Mouse (Mus musculus) CD4-positive helper T cell, adult 2 months (primary cell): ENCODE data around the gene Eif5a.
A peak's percentile ranks its signal among the peaks of the same experiment; 100 is the strongest.

Source experiments
- DNase-seq: peaks from one replicate; pipeline ENCODE4 v3.0.0-alpha.2; 2012; ENCODE audit warnings: low read depth, missing footprints, low spot score

Eif5a gene

DNA sequence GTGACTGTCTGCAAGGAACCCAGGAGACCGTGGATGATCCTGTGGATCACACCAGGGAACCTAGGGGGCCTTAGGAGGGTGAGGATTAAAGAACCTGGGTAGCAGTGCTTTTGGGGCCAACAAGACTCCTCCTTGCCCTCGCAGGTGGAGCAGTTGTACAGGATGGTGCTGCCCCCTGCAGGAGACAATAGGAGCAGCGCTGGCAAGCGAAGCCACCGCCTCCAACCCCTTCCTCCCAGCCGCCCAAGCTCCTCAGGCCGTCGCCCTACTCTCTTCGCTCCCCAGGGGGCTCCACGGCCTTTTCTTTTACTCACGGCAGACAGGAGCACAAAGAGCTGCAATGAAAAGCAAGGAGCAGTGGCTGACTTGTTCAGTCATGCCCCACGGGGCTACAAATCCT is 44.9 kb downstream of the Eif5a start:
- DNase-seq = peak; percentile 88

DNA sequence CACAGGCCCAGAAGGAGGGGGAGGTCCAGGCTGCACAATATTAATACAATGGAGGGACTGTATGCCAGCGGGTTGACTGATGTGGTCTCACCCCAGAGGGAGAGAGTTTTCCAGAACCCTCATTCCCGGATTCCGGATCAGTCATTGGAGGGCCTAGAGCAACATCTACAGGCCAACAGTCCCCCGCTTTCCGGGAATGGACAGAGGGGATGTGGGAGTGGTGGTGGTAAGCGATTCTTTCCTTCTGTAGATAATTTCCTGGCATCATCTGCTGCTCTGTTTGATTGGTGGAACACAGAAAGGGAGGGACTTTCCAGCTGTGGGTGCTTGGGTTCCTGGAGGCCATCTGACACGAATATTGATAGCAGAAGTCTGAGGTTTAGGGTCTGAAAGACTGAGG is 45.6 kb downstream of the Eif5a start:
- DNase-seq = peak; percentile 65

DNA sequence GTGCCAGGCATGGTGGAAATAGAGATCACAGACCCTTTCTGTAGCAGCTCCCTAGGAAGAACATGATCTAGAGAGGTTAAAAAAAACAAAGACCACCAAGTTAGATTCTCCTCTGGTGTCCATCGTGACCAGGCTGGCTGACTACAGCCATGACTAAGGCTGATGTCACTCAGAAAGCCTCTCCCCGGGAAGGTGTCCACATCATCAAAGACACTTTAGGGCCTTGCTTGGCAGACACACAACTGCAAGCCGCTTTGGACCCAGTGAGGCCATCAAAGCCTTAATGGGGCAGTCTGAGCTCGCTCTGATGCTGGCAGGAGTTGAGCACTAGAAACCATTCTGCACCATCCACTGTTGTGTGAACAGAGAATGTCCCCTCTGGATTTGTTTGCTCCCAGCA is 49.3 kb downstream of the Eif5a start:
- DNase-seq = no peak

DNA sequence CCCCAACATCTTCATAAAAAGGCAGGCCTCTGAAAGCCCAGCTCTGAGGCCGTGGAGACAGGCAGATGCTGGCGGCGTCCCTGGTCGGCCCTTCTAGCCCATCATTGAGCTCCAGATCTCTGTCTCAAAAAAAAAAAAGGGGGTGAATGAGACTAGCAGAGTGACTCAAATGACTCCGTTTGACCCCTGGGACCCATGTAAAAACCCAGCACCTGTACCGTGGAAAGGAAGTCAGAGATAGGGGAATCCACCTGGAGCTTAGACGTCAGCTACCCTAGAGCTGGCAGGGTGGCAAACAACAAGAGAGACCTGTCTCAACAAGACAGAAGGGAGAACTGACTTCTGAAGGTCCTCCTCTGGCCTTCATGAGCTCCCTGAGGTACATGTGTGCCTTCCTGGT is 49.9 kb downstream of the Eif5a start:
- no peak for DNase-seq

DNA sequence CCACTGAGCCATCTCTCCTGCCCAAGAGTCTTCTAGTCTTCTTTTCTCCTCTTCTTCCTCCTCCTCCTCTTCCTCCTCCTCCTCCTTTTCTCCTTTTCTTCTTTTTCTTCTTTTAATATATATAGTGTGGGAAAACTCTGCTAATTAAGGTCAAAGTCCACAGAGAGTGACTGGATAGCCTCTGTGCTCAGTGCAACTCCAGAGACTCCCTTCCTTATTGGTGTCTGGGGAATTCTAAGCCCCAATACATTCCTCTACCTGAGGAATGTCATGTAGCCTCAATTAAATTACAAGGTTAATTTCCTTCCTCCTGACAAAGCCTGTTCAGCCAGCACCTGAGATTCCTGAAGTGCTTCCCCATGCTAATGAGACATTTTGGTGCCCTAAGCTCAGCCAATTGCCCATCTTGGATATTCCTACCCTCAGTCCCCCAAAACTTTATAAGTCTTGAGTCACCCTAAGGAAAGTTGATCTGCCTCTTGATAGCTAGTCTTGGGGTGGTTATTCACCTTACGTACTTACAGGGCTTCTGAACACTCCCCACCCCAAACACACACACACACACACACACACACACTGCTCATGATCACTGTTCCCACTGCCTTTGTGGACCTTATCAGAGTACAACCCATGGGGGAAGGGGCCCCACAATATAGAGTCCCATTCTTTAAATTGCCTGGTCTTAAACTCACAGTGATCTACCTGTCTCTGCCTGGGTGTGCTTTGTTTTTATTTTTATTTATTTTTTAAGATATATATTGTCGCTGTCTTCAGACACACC is 51.3 kb downstream of the Eif5a start:
- no peak for DNase-seq

DNA sequence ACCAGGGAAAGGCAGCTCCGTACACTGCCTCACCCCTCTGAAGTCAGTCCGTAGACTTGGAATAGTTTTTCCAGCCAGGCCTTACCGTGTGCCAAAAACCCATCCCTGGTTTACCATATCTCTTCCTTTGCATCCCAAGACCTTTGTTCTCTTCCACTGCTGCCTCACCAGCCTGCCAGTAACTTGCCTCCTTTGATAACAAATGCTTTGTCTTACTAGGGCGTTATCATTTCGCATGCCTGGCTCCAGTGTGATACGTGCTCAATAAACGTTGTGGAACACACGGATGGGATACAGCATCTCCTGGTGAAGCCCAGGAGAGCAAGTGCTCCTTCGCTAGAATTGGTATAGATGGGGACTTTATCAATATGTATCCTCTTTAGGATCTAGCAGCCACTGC is 54.4 kb downstream of the Eif5a start:
- no peak for DNase-seq
